Mouse (Mus musculus): ENCODE results near the gene Trpm2. TPM values are rescaled to one million over a fixed set of nuclear protein-coding genes. Genes with fewer than 3 reads are reported as not detected.

Gene Trpm2
- polyA plus RNA-seq, 1 experiment from 2014 or later: 3.6 TPM

GRCm38 (mm10) chr10:78009945-78010293 lies 39.6 kb upstream of the Trpm2 start, which contains the start of gene Pfkl:
Pfkl (minus strand) TSS chr10:78010083.
- DNase-seq (no peak), ATAC-seq (ENCODE audit: low FRiP score, low TSS enrichment) (no peak)
- 0% methylated on average over 9 of the region's 9 CpGs for WGBS
- peak within 1 kb of the TSS; percentile 87 for H3K4me2 ChIP-seq (ENCODE audit: low read length)
- peak within 1 kb of the TSS; percentile 95 for H3K27ac ChIP-seq (replicated peaks; ENCODE audit: low read depth, low read length)
- H3K9me3 ChIP-seq (ENCODE audit: control insufficient read depth, low read length): no peaks in the 10 kb centered on the region
- peaks cover 5% of the 10 kb centered on the region; the same call in 1 of the 2 replicates for H3K27me3 ChIP-seq (ENCODE audit: control insufficient read depth, insufficient read depth, low read length)
- peaks cover 17% of the 10 kb centered on the region for H3K4me1 ChIP-seq (ENCODE audit: control insufficient read depth, insufficient read depth, low read length)
- H3K9ac ChIP-seq (replicated peaks; ENCODE audit: low read length): peak within 1 kb of the TSS; percentile 86
- no peaks in the 10 kb centered on the region for H3K36me3 ChIP-seq (ENCODE audit: control insufficient read depth, insufficient read depth, low read length)
- peak within 1 kb of the TSS; percentile 82 for H3K4me3 ChIP-seq (replicated peaks; ENCODE audit: low read depth, low read length)

GRCm38 (mm10) chr10:78009184-78009944 lies 39.0 kb upstream of the Trpm2 start:
- Histone ChIP-seq H3K4me1 (ENCODE audit: control insufficient read depth, insufficient read depth, low read length) (peaks cover 17% of the 10 kb centered on the region), H3K27ac (replicated peaks; ENCODE audit: low read depth, low read length) (peak overlapping the region; percentile 95), H3K9me3 (ENCODE audit: control insufficient read depth, low read length) (no peaks in the 10 kb centered on the region), H3K27me3 (ENCODE audit: control insufficient read depth, insufficient read depth, low read length) (peaks cover 5% of the 10 kb centered on the region; the same call in 1 of the 2 replicates), H3K9ac (replicated peaks; ENCODE audit: low read length) (peak overlapping the region; percentile 86), H3K4me2 (ENCODE audit: low read length) (peak overlapping the region; percentile 87), H3K36me3 (ENCODE audit: control insufficient read depth, insufficient read depth, low read length) (no peaks in the 10 kb centered on the region), H3K4me3 (replicated peaks; ENCODE audit: low read depth, low read length) (peak overlapping the region; percentile 82)
- ATAC-seq (ENCODE audit: low FRiP score, low TSS enrichment): peak; percentile 95
- DNase-seq: peak; percentile 97
- WGBS: under 1% methylated on average over 59 of the region's 59 CpGs

- peaks cover 5% of the 10 kb centered on the region; the same call in 1 of the 2 replicates for H3K27me3 ChIP-seq (ENCODE audit: control insufficient read depth, insufficient read depth, low read length)
- H3K4me2 ChIP-seq (ENCODE audit: low read length): peak overlapping the region; percentile 87
- WGBS: 86% methylated on average over 3 of the region's 3 CpGs
- ATAC-seq (ENCODE audit: low FRiP score, low TSS enrichment): no peak
- DNase-seq: no peak
- H3K9ac ChIP-seq (replicated peaks; ENCODE audit: low read length): peak overlapping the region; percentile 86; the same call in 1 of the 2 replicates
- H3K4me3 ChIP-seq (replicated peaks; ENCODE audit: low read depth, low read length): peak overlapping the region; percentile 82
- H3K4me1 ChIP-seq (ENCODE audit: control insufficient read depth, insufficient read depth, low read length): peaks cover 17% of the 10 kb centered on the region
- H3K27ac ChIP-seq (replicated peaks; ENCODE audit: low read depth, low read length): no peak overlapping the region
- H3K36me3 ChIP-seq (ENCODE audit: control insufficient read depth, insufficient read depth, low read length): 0 out of 2 replicates have a peak, but pooled peaks cover 5% of the 10 kb centered on the region
- H3K9me3 ChIP-seq (ENCODE audit: control insufficient read depth, low read length): no peaks in the 10 kb centered on the region
These were observed 37.8 kb upstream of the Trpm2 start for GRCm38 (mm10) chr10:78008169-78008568.

GRCm38 (mm10) chr10:78007203-78007602 lies 36.8 kb upstream of the Trpm2 start:
- WGBS: 80% methylated on average over 7 of the region's 7 CpGs
- no peak overlapping the region for H3K9ac ChIP-seq (replicated peaks; ENCODE audit: low read length)
- H3K4me2 ChIP-seq (ENCODE audit: low read length): peak overlapping the region; percentile 11; the same call in 1 of the 2 replicates
- H3K36me3 ChIP-seq (ENCODE audit: control insufficient read depth, insufficient read depth, low read length): peaks cover 13% of the 10 kb centered on the region
- peaks cover 17% of the 10 kb centered on the region for H3K4me1 ChIP-seq (ENCODE audit: control insufficient read depth, insufficient read depth, low read length)
- DNase-seq (no peak), ATAC-seq (ENCODE audit: low FRiP score, low TSS enrichment) (no peak)
- no peaks in the 10 kb centered on the region for H3K9me3 ChIP-seq (ENCODE audit: control insufficient read depth, low read length)
- peaks cover 5% of the 10 kb centered on the region; the same call in 1 of the 2 replicates for H3K27me3 ChIP-seq (ENCODE audit: control insufficient read depth, insufficient read depth, low read length)
- H3K27ac ChIP-seq (replicated peaks; ENCODE audit: low read depth, low read length): no peak overlapping the region
- no peak overlapping the region for H3K4me3 ChIP-seq (replicated peaks; ENCODE audit: low read depth, low read length)

GRCm38 (mm10) chr10:78005791-78006438 lies 35.6 kb upstream of the Trpm2 start:
- no peak overlapping the region for H3K27ac ChIP-seq (replicated peaks; ENCODE audit: low read depth, low read length)

GRCm38 (mm10) chr10:78004479-78005100 lies 34.2 kb upstream of the Trpm2 start:
- DNase-seq: no peak
- H3K4me2 ChIP-seq (ENCODE audit: low read length): no peak overlapping the region
- H3K4me1 ChIP-seq (ENCODE audit: control insufficient read depth, insufficient read depth, low read length): peaks cover 17% of the 10 kb centered on the region
- no peaks in the 10 kb centered on the region for H3K27me3 ChIP-seq (ENCODE audit: control insufficient read depth, insufficient read depth, low read length)
- WGBS: 92% methylated on average over 3 of the region's 3 CpGs
- no peaks in the 10 kb centered on the region for H3K9me3 ChIP-seq (ENCODE audit: control insufficient read depth, low read length)
- peaks cover 38% of the 10 kb centered on the region for H3K36me3 ChIP-seq (ENCODE audit: control insufficient read depth, insufficient read depth, low read length)
- no peak for ATAC-seq (ENCODE audit: low FRiP score, low TSS enrichment)
- no peak overlapping the region for H3K27ac ChIP-seq (replicated peaks; ENCODE audit: low read depth, low read length)
- H3K4me3 ChIP-seq (replicated peaks; ENCODE audit: low read depth, low read length): no peak overlapping the region
- no peak overlapping the region for H3K9ac ChIP-seq (replicated peaks; ENCODE audit: low read length)

More at GRCm38 (mm10) chr10:78005791-78006438, 35.6 kb upstream of the Trpm2 start:
- DNase-seq: no peak
- no peak for ATAC-seq (ENCODE audit: low FRiP score, low TSS enrichment)
- Histone ChIP-seq H3K9me3 (ENCODE audit: control insufficient read depth, low read length) (no peaks in the 10 kb centered on the region), H3K9ac (replicated peaks; ENCODE audit: low read length) (no peak overlapping the region; the same call in 1 of the 2 replicates), H3K36me3 (ENCODE audit: control insufficient read depth, insufficient read depth, low read length) (peaks cover 24% of the 10 kb centered on the region), H3K4me3 (replicated peaks; ENCODE audit: low read depth, low read length) (no peak overlapping the region), H3K27me3 (ENCODE audit: control insufficient read depth, insufficient read depth, low read length) (peaks cover 3% of the 10 kb centered on the region; the same call in 1 of the 2 replicates), H3K4me1 (ENCODE audit: control insufficient read depth, insufficient read depth, low read length) (peaks cover 17% of the 10 kb centered on the region), H3K4me2 (ENCODE audit: low read length) (no peak overlapping the region)
- WGBS: 92% methylated on average over 4 of the region's 4 CpGs

GRCm38 (mm10) chr10:78002316-78002715 lies 32.0 kb upstream of the Trpm2 start:
- Histone ChIP-seq H3K9me3 (ENCODE audit: control insufficient read depth, low read length) (no peaks in the 10 kb centered on the region), H3K36me3 (ENCODE audit: control insufficient read depth, insufficient read depth, low read length) (peaks cover 60% of the 10 kb centered on the region), H3K9ac (replicated peaks; ENCODE audit: low read length) (no peak overlapping the region), H3K4me1 (ENCODE audit: control insufficient read depth, insufficient read depth, low read length) (no peaks in the 10 kb centered on the region), H3K27ac (replicated peaks; ENCODE audit: low read depth, low read length) (no peak overlapping the region), H3K4me2 (ENCODE audit: low read length) (no peak overlapping the region), H3K4me3 (replicated peaks; ENCODE audit: low read depth, low read length) (no peak overlapping the region), H3K27me3 (ENCODE audit: control insufficient read depth, insufficient read depth, low read length) (no peaks in the 10 kb centered on the region)
- WGBS: 98% methylated on average over 2 of the region's 2 CpGs
- ATAC-seq (ENCODE audit: low FRiP score, low TSS enrichment) (no peak), DNase-seq (no peak)

GRCm38 (mm10) chr10:78001796-78002195 lies 31.4 kb upstream of the Trpm2 start:
- peaks cover 65% of the 10 kb centered on the region for H3K36me3 ChIP-seq (ENCODE audit: control insufficient read depth, insufficient read depth, low read length)
- no peak overlapping the region for H3K9ac ChIP-seq (replicated peaks; ENCODE audit: low read length)
- no peak for ATAC-seq (ENCODE audit: low FRiP score, low TSS enrichment)
- H3K4me1 ChIP-seq (ENCODE audit: control insufficient read depth, insufficient read depth, low read length): no peaks in the 10 kb centered on the region
- H3K27me3 ChIP-seq (ENCODE audit: control insufficient read depth, insufficient read depth, low read length): no peaks in the 10 kb centered on the region
- no peak for DNase-seq
- no peak overlapping the region for H3K4me3 ChIP-seq (replicated peaks; ENCODE audit: low read depth, low read length)
- H3K27ac ChIP-seq (replicated peaks; ENCODE audit: low read depth, low read length): no peak overlapping the region
- H3K4me2 ChIP-seq (ENCODE audit: low read length): no peak overlapping the region
- no peaks in the 10 kb centered on the region for H3K9me3 ChIP-seq (ENCODE audit: control insufficient read depth, low read length)
- WGBS: 94% methylated on average over 11 of the region's 11 CpGs

Data from midbrain, embryonic 14.5 days (tissue).